Mouse (Mus musculus) embryonic facial prominence, embryonic 13.5 days (tissue): ENCODE data around the gene Gabrr3. TPM values are rescaled to one million over a fixed set of nuclear protein-coding genes. Genes with fewer than 3 reads are reported as not detected.
A peak's percentile ranks its signal among the peaks of the same experiment; 100 is the strongest.

Experiments
- ATAC-seq: fragments of 200-750 bp; cut with Nextera tagmentation; 2 replicates; pipeline ENCODE4 v1.8.0; 2017; ENCODE audit warnings: low read depth; ENCODE audit not compliant: insufficient number of reproducible peaks, insufficient read depth, low FRiP score, low TSS enrichment
- H3K27ac ChIP-seq: fragments of 300-500 bp; sonication (generic); 2 replicates; pipeline ENCODE4 v1.5.1; 2015; ENCODE audit warnings: moderate library complexity, mild to moderate bottlenecking, inconsistent platforms
- H3K27me3 ChIP-seq: fragments of 300-500 bp; sonication (generic); 2 replicates; pipeline ENCODE4 v1.6.1; 2015; ENCODE audit warnings: mild to moderate bottlenecking, inconsistent platforms
- H3K36me3 ChIP-seq: fragments of 300-500 bp; sonication (generic); 2 replicates; pipeline ENCODE4 v1.6.1; 2015; ENCODE audit warnings: mild to moderate bottlenecking, inconsistent platforms
- H3K4me1 ChIP-seq: fragments of 300-500 bp; sonication (generic); 2 replicates; pipeline ENCODE4 v1.6.1; 2015; ENCODE audit warnings: inconsistent platforms
- H3K4me2 ChIP-seq: fragments of 300-500 bp; sonication (generic); 2 replicates; pipeline ENCODE4 v1.6.1; 2015; ENCODE audit warnings: moderate library complexity, mild to moderate bottlenecking, inconsistent platforms
- H3K4me3 ChIP-seq: fragments of 300-500 bp; sonication (generic); 2 replicates; pipeline ENCODE4 v1.5.1; 2015; ENCODE audit warnings: mild to moderate bottlenecking, inconsistent platforms
- H3K9ac ChIP-seq: fragments of 300-500 bp; sonication (generic); 2 replicates; pipeline ENCODE4 v1.6.1; 2015; ENCODE audit warnings: mild to moderate bottlenecking, inconsistent platforms
- H3K9me3 ChIP-seq: fragments of 300-500 bp; sonication (generic); 2 replicates; pipeline ENCODE4 v1.6.1; 2016; ENCODE audit warnings: inconsistent platforms
- WGBS: fragments of 180-500 bp; shearing (Covaris S2); methylation state at CpG from one replicate; pipeline ENCODE4 v1.1.7; 2015; ENCODE audit warnings: mixed read lengths; 5-methylcytosine and 5-hydroxymethylcytosine counted together
- polyA plus RNA-seq: library from polyadenylated mRNA; unstranded; fragments of >200 nt; fragmentation: Nextera tagmentation; extraction: Ambion mirVana; gene quantifications from 2 replicates; pipeline ENCODE4 v1.2.1, GENCODE M21; 2015

Gene Gabrr3
- polyA plus RNA-seq, 1 experiment from 2014 or later, result 0.04 TPM

DNA sequence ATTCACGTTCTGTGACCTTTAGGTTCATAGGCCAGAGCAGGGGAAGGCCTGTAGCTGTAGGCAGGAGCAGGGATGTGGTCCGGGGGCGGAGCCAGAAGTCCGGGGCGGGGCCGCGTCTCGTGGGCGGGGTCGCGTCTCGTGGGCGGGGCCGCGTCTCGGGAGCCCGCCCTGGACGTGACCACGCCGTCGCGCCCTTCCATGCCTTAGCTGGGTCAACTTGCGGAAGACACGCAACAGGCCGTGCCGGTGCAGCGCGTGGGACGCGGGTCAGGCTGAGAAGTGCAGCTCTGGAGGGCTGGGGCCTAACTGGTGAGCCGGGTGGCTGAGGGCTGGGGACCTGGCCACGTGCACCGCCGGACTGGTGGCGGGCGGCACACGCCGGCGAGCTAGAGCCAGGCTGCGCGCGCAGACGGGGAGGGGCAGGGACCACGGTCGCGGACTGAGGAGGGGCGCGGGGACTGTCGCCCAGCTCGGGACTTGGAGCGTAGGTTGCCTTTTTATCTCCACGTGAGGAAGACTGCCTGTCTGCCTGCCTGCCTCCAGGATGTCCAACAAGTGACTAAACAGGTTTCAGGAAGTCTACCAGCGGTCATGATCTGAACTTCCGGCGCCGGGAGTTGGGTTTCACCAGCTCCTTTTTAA lies 64.6 kb downstream of the Gabrr3 start, which contains the start of gene Riox2:
Gene Riox2 (plus strand): TSS at position 139 of the 642 bp plus-strand sequence.
- H3K36me3 ChIP-seq, result peaks cover 1% of the 10 kb centered on the region; the same call in 1 of the 2 replicates
- no peaks in the 10 kb centered on the region for H3K27me3 ChIP-seq
- H3K4me3 ChIP-seq, result peak within 1 kb of the TSS; percentile 73
- WGBS, result 1% methylated on average over 56 of the region's 56 CpGs
- peak within 1 kb of the TSS; percentile 80 for H3K9ac ChIP-seq
- peak; percentile 85 for ATAC-seq
- H3K4me1 ChIP-seq, result peaks cover 7% of the 10 kb centered on the region
- H3K4me2 ChIP-seq, result peak within 1 kb of the TSS; percentile 64
- H3K9me3 ChIP-seq, result no peaks in the 10 kb centered on the region
- H3K27ac ChIP-seq, result 0 out of 2 replicates have a peak within 1 kb of the TSS, but pooled peaks have one; percentile 22

- Histone ChIP-seq H3K4me3 (peak overlapping the region; percentile 73), H3K9me3 (no peaks in the 10 kb centered on the region), H3K27me3 (no peaks in the 10 kb centered on the region), H3K4me1 (peaks cover 7% of the 10 kb centered on the region), H3K9ac (peak overlapping the region; percentile 80; the same call in 1 of the 2 replicates), H3K4me2 (peak overlapping the region; percentile 64), H3K27ac (no peak overlapping the region), H3K36me3 (peaks cover 9% of the 10 kb centered on the region; the same call in 1 of the 2 replicates)
- WGBS, result 55% methylated on average over 6 of the region's 6 CpGs
- no peak for ATAC-seq
These were observed 65.4 kb downstream of the Gabrr3 start for GRCm38 (mm10) chr16:59472546-59472945.

DNA sequence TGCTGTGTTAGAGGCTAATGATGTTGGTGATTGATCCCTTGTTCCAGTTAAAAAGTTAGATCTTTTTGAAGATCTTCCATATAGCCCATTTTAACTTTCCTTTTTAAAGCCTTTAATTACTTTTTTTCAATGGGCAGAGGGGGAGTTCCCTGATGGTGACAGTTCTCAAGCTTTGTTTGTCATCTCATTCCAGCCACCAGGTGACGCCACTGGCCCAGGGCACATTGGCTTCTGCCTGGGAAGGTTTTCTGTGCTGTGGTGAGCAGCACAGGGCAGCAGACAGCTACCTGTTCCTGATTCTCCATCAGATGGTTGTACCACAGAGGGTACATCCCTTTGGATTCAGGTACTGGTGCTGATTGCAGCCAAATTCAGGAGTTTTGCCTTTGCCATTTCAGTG lies 67.7 kb downstream of the Gabrr3 start:
- Histone ChIP-seq H3K9ac (no peak overlapping the region), H3K36me3 (peaks cover 24% of the 10 kb centered on the region; the same call in 1 of the 2 replicates), H3K27me3 (no peaks in the 10 kb centered on the region), H3K4me2 (no peak overlapping the region), H3K27ac (no peak overlapping the region), H3K9me3 (no peaks in the 10 kb centered on the region), H3K4me3 (no peak overlapping the region), H3K4me1 (peaks cover 7% of the 10 kb centered on the region)
- ATAC-seq, result no peak
- WGBS, result 23% methylated on average over 1 of the region's 1 CpGs

- Histone ChIP-seq H3K27me3 (no peaks in the 10 kb centered on the region), H3K4me1 (peaks cover under 1% of the 10 kb centered on the region; the same call in 1 of the 2 replicates), H3K27ac (no peak overlapping the region), H3K9me3 (no peaks in the 10 kb centered on the region), H3K4me2 (no peak overlapping the region), H3K9ac (no peak overlapping the region), H3K4me3 (no peak overlapping the region), H3K36me3 (peaks cover 37% of the 10 kb centered on the region)
- 91% methylated on average over 3 of the region's 3 CpGs for WGBS
- no peak for ATAC-seq
These were observed 70.8 kb downstream of the Gabrr3 start for GRCm38 (mm10) chr16:59477955-59478354.

DNA sequence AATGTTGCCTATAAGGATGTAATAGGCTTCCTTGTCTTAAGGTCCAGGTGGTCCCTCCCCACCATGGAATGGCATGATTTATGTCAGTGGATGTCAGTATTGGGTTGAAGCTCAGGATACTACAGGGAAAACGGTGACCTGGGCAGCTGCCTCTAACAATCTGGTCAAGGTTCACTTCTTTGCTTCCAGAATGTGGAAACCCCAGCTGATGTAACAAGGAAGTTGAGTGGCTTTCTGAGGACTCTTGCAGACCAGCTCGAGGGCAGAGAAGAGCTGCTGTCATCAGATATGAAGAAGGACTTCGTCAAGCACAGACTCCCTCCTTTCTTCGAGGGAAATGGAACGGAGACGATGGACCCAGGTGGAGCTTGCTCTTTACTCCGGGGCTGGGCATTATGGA lies 80.1 kb downstream of the Gabrr3 start:
- Histone ChIP-seq H3K27me3 (no peaks in the 10 kb centered on the region), H3K9ac (no peak overlapping the region), H3K27ac (no peak overlapping the region), H3K4me3 (no peak overlapping the region), H3K9me3 (no peaks in the 10 kb centered on the region), H3K4me1 (no peaks in the 10 kb centered on the region), H3K4me2 (no peak overlapping the region), H3K36me3 (peaks cover 81% of the 10 kb centered on the region)
- WGBS, result 69% methylated on average over 7 of the region's 7 CpGs
- no peak for ATAC-seq

DNA sequence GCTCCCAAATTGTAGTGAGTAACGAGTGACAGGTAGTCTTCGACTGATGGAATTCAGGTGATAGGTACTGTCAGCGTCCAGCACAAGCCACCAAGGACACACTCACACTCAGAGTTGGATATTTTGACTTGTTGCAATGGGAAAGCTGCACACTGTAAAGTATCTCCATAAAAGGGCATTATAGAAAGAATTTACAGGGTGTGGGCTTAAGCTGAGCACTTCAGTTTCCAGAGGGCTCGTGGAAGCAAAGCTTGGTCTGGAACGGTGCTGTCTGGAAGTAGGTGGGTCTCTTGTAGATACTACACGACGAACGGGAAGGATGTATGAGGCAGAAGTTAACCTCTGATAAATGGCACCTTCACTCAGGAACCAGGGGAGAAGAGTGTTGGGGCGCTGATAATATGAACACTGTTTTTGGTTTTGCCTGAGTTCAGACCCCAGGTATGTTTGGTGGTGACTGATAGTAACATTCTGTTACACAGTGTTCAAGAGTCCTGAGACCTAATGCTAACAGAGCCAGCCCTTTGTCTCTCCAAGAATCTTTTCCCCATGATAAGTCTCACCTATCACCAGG lies 80.9 kb downstream of the Gabrr3 start:
- H3K9ac ChIP-seq, result no peak overlapping the region
- H3K27ac ChIP-seq, result no peak overlapping the region
- no peaks in the 10 kb centered on the region for H3K27me3 ChIP-seq
- no peak overlapping the region for H3K4me3 ChIP-seq
- H3K9me3 ChIP-seq, result no peaks in the 10 kb centered on the region
- ATAC-seq, result no peak
- H3K4me1 ChIP-seq, result no peaks in the 10 kb centered on the region
- peaks cover 80% of the 10 kb centered on the region for H3K36me3 ChIP-seq
- 82% methylated on average over 9 of the region's 9 CpGs for WGBS
- H3K4me2 ChIP-seq, result no peak overlapping the region

DNA sequence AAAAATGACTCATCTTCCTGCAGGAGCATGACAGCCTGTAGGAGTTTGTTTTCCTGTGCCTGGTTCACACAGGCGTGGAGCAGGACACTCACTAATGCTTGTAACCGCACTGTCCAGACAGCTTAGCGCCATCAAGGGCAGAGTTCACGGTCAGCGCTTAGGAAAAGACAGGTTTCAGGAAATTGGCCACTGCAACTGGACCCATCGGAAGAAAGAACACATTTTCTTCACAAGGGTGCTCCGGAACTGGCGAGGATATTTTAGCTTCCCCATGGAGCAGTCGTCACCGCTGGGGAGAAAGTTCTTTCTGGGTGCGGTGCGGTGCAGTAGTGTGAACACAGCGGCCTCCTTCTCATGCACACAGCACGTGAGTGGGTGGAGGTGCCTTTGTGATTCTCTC lies 86.1 kb downstream of the Gabrr3 start:
- Histone ChIP-seq H3K9me3 (no peaks in the 10 kb centered on the region), H3K27me3 (no peaks in the 10 kb centered on the region), H3K4me2 (no peak overlapping the region), H3K27ac (no peak overlapping the region), H3K36me3 (peaks cover 59% of the 10 kb centered on the region), H3K4me1 (no peaks in the 10 kb centered on the region), H3K4me3 (no peak overlapping the region), H3K9ac (no peak overlapping the region)
- ATAC-seq, result no peak
- 90% methylated on average over 14 of the region's 14 CpGs for WGBS

DNA sequence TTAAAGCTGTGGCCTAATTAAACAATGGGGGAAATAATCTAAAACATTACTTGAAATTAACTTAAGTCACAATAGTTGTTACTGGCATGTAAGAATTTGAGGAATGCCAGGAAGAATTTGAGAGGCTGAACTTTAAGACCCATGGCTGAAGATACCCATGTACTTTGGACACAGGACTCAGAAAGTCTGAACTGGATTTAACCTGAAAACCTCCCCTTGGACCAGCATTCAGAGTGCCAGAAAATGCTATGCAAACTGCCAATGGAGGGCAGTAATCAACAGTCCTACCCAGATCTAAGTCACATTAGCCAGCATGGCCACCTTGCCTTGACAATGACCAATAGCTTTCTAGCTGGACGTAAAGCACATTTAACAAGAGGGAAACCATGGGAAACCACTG lies 90.8 kb downstream of the Gabrr3 start:
- ATAC-seq, result no peak
- no peak overlapping the region for H3K27ac ChIP-seq
- WGBS, result 93% methylated on average over 1 of the region's 1 CpGs

DNA sequence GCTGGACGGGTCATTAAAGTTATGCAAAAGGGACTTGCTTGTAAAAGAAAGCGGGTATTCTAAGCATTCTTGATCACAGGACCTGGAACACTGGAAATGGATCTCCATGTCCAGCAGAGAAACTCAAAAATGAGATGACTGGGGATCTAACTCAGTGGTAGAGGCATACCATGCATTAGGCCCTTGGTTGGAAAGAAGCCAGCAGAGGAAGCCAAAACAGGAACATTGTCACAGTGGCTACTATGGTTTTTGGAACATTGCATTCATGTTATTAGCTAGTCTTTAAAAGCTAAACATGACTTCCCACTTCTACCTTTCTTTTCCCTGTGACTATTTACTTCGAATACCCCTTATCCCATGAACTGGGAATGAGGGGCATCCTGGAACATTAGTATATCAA lies 92.0 kb downstream of the Gabrr3 start:
- Histone ChIP-seq H3K9me3 (no peaks in the 10 kb centered on the region), H3K4me3 (no peak overlapping the region), H3K27ac (no peak overlapping the region), H3K36me3 (peaks cover 37% of the 10 kb centered on the region), H3K4me2 (no peak overlapping the region), H3K27me3 (no peaks in the 10 kb centered on the region), H3K9ac (no peak overlapping the region), H3K4me1 (no peaks in the 10 kb centered on the region)
- ATAC-seq, result no peak
- WGBS, result 89% methylated on average over 3 of the region's 3 CpGs

More for the DNA sequence above, 90.8 kb downstream of the Gabrr3 start:
- Histone ChIP-seq H3K36me3 (peaks cover 35% of the 10 kb centered on the region), H3K4me2 (no peak overlapping the region), H3K4me1 (no peaks in the 10 kb centered on the region), H3K27me3 (no peaks in the 10 kb centered on the region), H3K9ac (no peak overlapping the region), H3K9me3 (no peaks in the 10 kb centered on the region), H3K4me3 (no peak overlapping the region)

GRCm38 (mm10) chr16:59509830-59510229 lies 102.7 kb downstream of the Gabrr3 start:
- WGBS, result 88% methylated on average over 5 of the region's 5 CpGs
- Histone ChIP-seq H3K36me3 (peaks cover 46% of the 10 kb centered on the region), H3K4me3 (no peak overlapping the region), H3K4me2 (no peak overlapping the region), H3K9ac (no peak overlapping the region), H3K27ac (no peak overlapping the region), H3K4me1 (no peaks in the 10 kb centered on the region), H3K9me3 (no peaks in the 10 kb centered on the region), H3K27me3 (no peaks in the 10 kb centered on the region)
- no peak for ATAC-seq
